Mouse (Mus musculus): ENCODE measurements at regions not wholly inside any gene's neighbourhood (a gene's known extent, or its start where the extent isn't known, plus 50 kb on each side); places are given as distances from the start of the nearest gene placed in this dataset.

- no peak for DNase-seq (ENCODE audit: low read depth, low spot score)
Observed at GRCm38 (mm10) chr11:63834631-63835030, 87.5 kb downstream of the Hs3st3b1 start.

Measured in retina, adult 2 months (tissue).